Mouse (Mus musculus): ENCODE measurements around the gene Gm20388. TPM values are rescaled to one million over a fixed set of nuclear protein-coding genes. Genes with fewer than 3 reads are reported as not detected.

Gene Gm20388
- polyA plus RNA-seq, 1 experiment, result not detected

DNA sequence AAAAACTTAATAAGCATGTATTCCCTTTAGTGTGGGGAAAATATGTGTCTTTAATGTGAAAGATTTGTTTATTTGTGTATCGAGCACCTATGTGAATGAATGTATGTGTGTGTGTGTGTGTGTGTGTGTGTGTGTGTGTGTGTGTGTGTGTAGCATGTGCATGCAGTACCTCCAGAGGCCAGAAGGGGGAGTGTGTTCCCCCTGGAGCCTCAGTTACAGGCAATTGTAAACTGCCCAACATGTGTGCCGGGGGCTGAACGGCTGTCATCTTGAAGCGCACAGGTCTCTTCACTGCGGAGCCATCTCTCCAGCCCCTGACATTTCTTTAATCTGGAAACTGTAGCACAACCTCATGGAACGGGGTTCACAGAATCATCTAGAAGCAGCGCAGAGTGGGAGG is 1425.0 kb downstream of the Gm20388 start:
- TF ChIP-seq POLR2A (IDR thresholded peaks at IDR 0.05; ENCODE audit: insufficient read depth, low read depth, low read length) (no peak), CTCF (IDR thresholded peaks at IDR 0.05; ENCODE audit: insufficient read depth, low read depth, low read length) (no peak)
- Histone ChIP-seq H3K4me3 (ENCODE audit: insufficient read depth, low read depth, low read length) (no peak overlapping the region), H3K27ac (ENCODE audit: insufficient read depth, low read depth, low read length) (no peak overlapping the region), H3K4me1 (ENCODE audit: control insufficient read depth, insufficient read depth, low read length) (peaks cover 6% of the 10 kb centered on the region; the same call in 1 of the 2 replicates)
- WGBS, result 97% methylated on average over 7 of the region's 7 CpGs

DNA sequence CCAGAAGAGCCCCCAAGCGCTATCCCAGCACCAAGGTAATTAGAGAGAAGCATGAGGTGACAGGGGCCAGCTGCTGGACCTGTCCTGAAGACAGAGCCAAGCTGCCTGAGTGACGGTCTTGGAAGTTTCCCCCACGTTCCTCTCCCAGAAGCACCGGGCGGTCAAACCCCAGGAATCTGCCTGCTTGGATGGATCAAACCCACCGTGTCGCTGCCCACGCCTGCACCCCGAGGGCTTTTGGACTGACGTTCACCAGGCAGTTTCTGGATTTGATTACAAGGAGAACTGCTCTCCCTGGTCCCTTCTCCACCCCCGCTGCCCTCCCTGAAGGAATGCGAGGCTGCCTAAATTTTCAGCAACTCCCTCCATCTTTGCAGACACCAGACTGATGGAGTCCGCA is 1432.3 kb downstream of the Gm20388 start:
- H3K4me3 ChIP-seq (ENCODE audit: insufficient read depth, low read depth, low read length), result no peak overlapping the region
- WGBS, result 79% methylated on average over 13 of the region's 13 CpGs
- no peak for TF ChIP-seq POLR2A (IDR thresholded peaks at IDR 0.05; ENCODE audit: insufficient read depth, low read depth, low read length)
- TF ChIP-seq CTCF (IDR thresholded peaks at IDR 0.05; ENCODE audit: insufficient read depth, low read depth, low read length), result no peak
- no peaks in the 10 kb centered on the region for H3K4me1 ChIP-seq (ENCODE audit: control insufficient read depth, insufficient read depth, low read length)
- H3K27ac ChIP-seq (ENCODE audit: insufficient read depth, low read depth, low read length), result no peak overlapping the region

DNA sequence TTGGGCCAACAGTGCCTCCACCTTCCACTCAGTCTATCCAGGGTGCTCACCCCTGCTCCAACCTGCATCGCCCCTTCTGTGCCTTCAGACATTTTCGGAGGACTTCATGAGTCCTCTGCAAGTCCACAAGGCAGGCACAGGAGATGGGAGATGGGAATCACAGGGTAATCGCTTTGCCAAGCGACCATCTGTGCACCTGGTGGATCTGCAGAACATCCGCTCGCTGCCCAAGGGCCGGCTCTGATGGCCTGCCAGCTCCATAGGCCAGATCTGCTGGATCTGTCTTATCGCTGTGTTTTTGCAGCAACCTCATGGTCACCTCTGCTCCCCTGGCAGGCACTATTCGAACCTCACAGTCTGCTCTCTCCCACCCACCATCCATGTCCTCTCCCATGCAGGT is 1433.8 kb downstream of the Gm20388 start:
- WGBS, result 96% methylated on average over 9 of the region's 9 CpGs
- TF ChIP-seq CTCF (IDR thresholded peaks at IDR 0.05; ENCODE audit: insufficient read depth, low read depth, low read length) (no peak), POLR2A (IDR thresholded peaks at IDR 0.05; ENCODE audit: insufficient read depth, low read depth, low read length) (no peak)
- Histone ChIP-seq H3K4me3 (ENCODE audit: insufficient read depth, low read depth, low read length) (no peak overlapping the region), H3K27ac (ENCODE audit: insufficient read depth, low read depth, low read length) (no peak overlapping the region), H3K4me1 (ENCODE audit: control insufficient read depth, insufficient read depth, low read length) (no peaks in the 10 kb centered on the region)

DNA sequence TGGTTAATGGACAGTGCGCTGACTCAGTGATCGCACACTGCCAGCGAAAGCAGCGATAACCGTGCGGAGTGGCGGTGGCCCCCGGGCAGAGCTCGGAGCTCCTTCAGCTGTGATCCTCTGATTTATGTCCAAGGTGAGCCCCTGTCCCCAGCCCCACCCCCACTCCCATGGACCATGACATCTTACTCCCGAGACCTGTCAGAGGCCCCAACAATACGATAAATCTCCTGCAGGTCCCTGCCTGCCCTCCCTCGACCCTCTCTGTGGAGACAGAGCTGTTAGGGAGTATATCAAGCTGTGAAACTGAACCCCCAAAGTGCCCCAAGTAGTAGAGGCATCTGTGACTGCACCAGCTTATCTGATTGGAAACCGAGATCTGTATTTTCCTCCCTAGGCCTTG is 1435.5 kb downstream of the Gm20388 start:
- no peak overlapping the region for H3K27ac ChIP-seq (ENCODE audit: insufficient read depth, low read depth, low read length)
- no peaks in the 10 kb centered on the region for H3K4me1 ChIP-seq (ENCODE audit: control insufficient read depth, insufficient read depth, low read length)
- TF ChIP-seq POLR2A (IDR thresholded peaks at IDR 0.05; ENCODE audit: insufficient read depth, low read depth, low read length) (no peak), CTCF (IDR thresholded peaks at IDR 0.05; ENCODE audit: insufficient read depth, low read depth, low read length) (no peak)
- WGBS, result 88% methylated on average over 13 of the region's 13 CpGs
- H3K4me3 ChIP-seq (ENCODE audit: insufficient read depth, low read depth, low read length), result no peak overlapping the region

DNA sequence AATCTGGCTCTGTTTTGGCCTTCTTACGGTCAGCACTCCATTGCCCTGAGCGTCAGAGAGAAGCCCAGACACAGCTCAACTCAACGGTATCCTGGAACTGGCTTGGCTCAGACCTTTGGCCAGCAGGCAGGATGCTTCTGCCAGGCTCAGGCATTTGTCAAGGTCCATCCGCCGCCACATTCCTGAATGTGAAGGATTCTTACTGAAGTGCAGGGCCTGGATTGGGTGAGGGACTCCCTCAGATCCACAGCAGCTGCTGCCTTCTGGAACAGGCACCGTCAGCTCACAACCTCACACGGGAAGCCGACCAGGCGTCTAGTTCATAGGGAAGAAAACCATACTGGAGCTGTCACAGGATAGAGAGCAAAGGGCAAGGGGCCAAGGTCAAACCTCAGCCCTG is 1436.2 kb downstream of the Gm20388 start:
- TF ChIP-seq CTCF (IDR thresholded peaks at IDR 0.05; ENCODE audit: insufficient read depth, low read depth, low read length), result no peak
- no peak overlapping the region for H3K4me3 ChIP-seq (ENCODE audit: insufficient read depth, low read depth, low read length)
- no peak overlapping the region for H3K27ac ChIP-seq (ENCODE audit: insufficient read depth, low read depth, low read length)
- no peaks in the 10 kb centered on the region for H3K4me1 ChIP-seq (ENCODE audit: control insufficient read depth, insufficient read depth, low read length)
- WGBS, result 80% methylated on average over 9 of the region's 9 CpGs

DNA sequence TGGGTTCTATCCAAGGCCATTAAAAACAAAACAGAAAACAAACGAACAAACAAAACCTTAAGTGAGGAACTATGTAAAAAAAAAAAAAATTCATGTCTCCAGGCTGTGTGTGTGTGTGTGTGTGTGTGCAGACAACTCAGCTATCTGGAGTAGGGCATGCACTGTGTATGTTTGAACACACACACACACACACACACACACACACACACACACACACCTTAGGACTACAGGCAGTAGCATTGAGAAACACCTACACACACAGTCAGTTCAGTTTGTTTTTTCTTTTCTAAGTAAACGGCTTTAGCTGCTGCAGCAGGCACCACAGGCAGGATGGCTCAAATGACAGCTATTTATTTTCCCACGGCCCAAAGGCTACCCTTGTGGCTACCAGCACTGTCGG is 1438.4 kb downstream of the Gm20388 start:
- TF ChIP-seq CTCF (IDR thresholded peaks at IDR 0.05; ENCODE audit: insufficient read depth, low read depth, low read length) (no peak), POLR2A (IDR thresholded peaks at IDR 0.05; ENCODE audit: insufficient read depth, low read depth, low read length) (no peak)
- H3K4me3 ChIP-seq (ENCODE audit: insufficient read depth, low read depth, low read length), result no peak overlapping the region
- H3K27ac ChIP-seq (ENCODE audit: insufficient read depth, low read depth, low read length), result no peak overlapping the region
- WGBS, result 47% methylated on average over 4 of the region's 4 CpGs
- H3K4me1 ChIP-seq (ENCODE audit: control insufficient read depth, insufficient read depth, low read length), result no peaks in the 10 kb centered on the region

DNA sequence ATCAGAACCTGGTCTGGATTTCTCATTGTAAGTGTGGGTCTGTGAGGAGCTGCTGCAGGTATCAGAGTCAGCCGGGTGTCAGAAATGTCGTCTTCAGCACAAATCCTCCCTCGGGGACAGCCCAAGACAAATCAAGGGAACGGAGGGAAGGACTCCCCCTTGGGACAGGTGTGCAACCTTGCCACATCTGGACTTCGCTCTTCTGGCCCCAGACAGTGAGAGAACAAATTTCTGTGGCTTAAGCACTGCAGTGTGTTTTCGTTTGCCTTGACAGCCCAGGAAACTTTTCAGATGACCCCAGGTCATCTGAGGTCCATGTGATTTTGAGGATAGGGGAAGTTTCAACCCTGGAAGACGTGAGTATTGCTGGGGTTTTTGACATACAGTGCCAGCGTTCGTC is 1440.2 kb downstream of the Gm20388 start:
- WGBS, result 93% methylated on average over 9 of the region's 9 CpGs
- Histone ChIP-seq H3K4me3 (ENCODE audit: insufficient read depth, low read depth, low read length) (no peak overlapping the region), H3K27ac (ENCODE audit: insufficient read depth, low read depth, low read length) (no peak overlapping the region), H3K4me1 (ENCODE audit: control insufficient read depth, insufficient read depth, low read length) (no peaks in the 10 kb centered on the region)
- no peak for TF ChIP-seq POLR2A (IDR thresholded peaks at IDR 0.05; ENCODE audit: insufficient read depth, low read depth, low read length)
- no peak for TF ChIP-seq CTCF (IDR thresholded peaks at IDR 0.05; ENCODE audit: insufficient read depth, low read depth, low read length)

DNA sequence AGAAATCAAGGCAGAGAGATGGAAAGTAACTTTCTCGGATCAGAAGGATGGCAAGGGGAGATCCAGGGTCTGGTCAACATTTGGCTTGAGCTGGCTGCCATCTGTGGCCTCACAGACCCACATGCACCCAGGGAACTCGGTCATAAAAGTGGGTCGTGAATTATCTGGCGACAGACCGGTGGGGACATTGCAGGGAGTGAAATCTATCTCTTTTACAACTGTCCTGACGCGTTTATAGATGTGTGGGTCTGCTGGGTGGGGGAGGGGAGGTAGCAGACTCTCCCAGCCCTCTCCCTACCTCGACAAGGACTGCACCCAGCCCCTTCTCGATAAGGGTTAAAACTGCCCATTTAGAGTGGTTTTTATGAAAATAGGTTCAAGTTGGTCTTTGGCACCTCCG is 1444.2 kb downstream of the Gm20388 start:
- no peak for TF ChIP-seq CTCF (IDR thresholded peaks at IDR 0.05; ENCODE audit: insufficient read depth, low read depth, low read length)
- TF ChIP-seq POLR2A (IDR thresholded peaks at IDR 0.05; ENCODE audit: insufficient read depth, low read depth, low read length), result no peak
- 86% methylated on average over 10 of the region's 10 CpGs for WGBS
- no peak overlapping the region for H3K27ac ChIP-seq (ENCODE audit: insufficient read depth, low read depth, low read length)
- peaks cover 13% of the 10 kb centered on the region for H3K4me1 ChIP-seq (ENCODE audit: control insufficient read depth, insufficient read depth, low read length)
- no peak overlapping the region for H3K4me3 ChIP-seq (ENCODE audit: insufficient read depth, low read depth, low read length)

DNA sequence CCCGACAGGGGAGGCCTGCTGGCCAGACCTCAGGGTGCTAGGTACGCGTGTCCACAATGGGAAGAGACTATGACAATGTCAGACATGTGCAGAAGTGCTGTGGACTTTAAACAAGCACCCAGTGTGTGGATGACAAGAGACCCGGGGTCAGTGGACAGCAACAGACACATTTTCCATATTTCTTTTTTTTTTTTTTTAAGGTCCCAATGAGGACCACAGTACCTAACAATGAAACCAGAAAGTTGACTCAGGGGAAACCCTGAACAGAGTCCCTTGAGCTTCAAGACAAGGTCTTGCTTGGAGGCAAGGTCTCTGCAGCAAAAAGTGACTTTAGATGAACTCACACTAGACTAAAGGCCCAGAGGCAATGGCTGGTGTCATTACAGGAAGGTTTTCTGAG is 1446.8 kb downstream of the Gm20388 start:
- Histone ChIP-seq H3K4me1 (ENCODE audit: control insufficient read depth, insufficient read depth, low read length) (peaks cover 16% of the 10 kb centered on the region), H3K4me3 (ENCODE audit: insufficient read depth, low read depth, low read length) (no peak overlapping the region), H3K27ac (ENCODE audit: insufficient read depth, low read depth, low read length) (no peak overlapping the region)
- no peak for TF ChIP-seq CTCF (IDR thresholded peaks at IDR 0.05; ENCODE audit: insufficient read depth, low read depth, low read length)
- 95% methylated on average over 4 of the region's 4 CpGs for WGBS

DNA sequence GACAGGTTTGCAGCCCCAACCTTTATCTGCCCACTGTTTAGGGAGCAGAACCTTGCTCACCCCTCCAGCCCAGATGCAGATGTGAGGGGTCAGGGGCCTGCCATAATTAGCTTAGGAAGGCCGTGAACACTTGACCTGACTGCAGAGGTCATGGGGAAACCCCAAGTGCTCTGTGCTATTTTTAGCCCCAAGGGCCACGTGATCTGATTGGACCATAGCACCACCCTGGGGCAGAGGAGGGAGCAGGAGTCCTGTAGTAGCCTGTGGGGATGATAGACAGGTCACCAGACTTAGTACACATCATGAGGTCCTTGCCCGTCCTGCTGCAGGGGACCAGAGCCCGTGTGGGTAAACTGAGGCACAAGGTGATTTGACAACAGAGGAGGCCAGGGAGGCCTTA is 1448.0 kb downstream of the Gm20388 start:
- WGBS, result 78% methylated on average over 4 of the region's 4 CpGs
- peaks cover 16% of the 10 kb centered on the region for H3K4me1 ChIP-seq (ENCODE audit: control insufficient read depth, insufficient read depth, low read length)
- no peak overlapping the region for H3K27ac ChIP-seq (ENCODE audit: insufficient read depth, low read depth, low read length)
- TF ChIP-seq POLR2A (IDR thresholded peaks at IDR 0.05; ENCODE audit: insufficient read depth, low read depth, low read length) (no peak), CTCF (IDR thresholded peaks at IDR 0.05; ENCODE audit: insufficient read depth, low read depth, low read length) (no peak)
- no peak overlapping the region for H3K4me3 ChIP-seq (ENCODE audit: insufficient read depth, low read depth, low read length)

Measured in olfactory bulb, adult 2 months (tissue).